Mouse (Mus musculus) limb, embryonic 10.5 days (tissue): ENCODE results near the gene Scamp5. TPM values are rescaled to one million over a fixed set of nuclear protein-coding genes. Genes with fewer than 3 reads are reported as not detected.

Experiments
- DNase-seq: peaks from one replicate; pipeline ENCODE4 v3.0.0-alpha.2; 2017; ENCODE audit warnings: low spot score
- H3K27ac ChIP-seq: fragments of 300-500 bp; sonication (generic); 2 replicates; pipeline ENCODE4 v1.5.1; 2016; ENCODE audit warnings: mild to moderate bottlenecking
- H3K27me3 ChIP-seq: fragments of 300-500 bp; sonication (generic); 2 replicates; pipeline ENCODE4 v1.6.1; 2016; ENCODE audit warnings: low read depth, mild to moderate bottlenecking; ENCODE audit not compliant: poor library complexity, severe bottlenecking
- H3K36me3 ChIP-seq: fragments of 300-500 bp; sonication (generic); 2 replicates; pipeline ENCODE4 v1.6.1; 2016; ENCODE audit warnings: mild to moderate bottlenecking, moderate library complexity
- H3K4me1 ChIP-seq: fragments of 300-500 bp; sonication (generic); 2 replicates; pipeline ENCODE4 v1.6.1; 2016
- H3K4me3 ChIP-seq: fragments of 300-500 bp; sonication (generic); 2 replicates; pipeline ENCODE4 v1.5.1; 2016; ENCODE audit warnings: mild to moderate bottlenecking, moderate library complexity
- H3K9me3 ChIP-seq: fragments of 300-500 bp; sonication (generic); replicated peaks from 2 replicates; pipeline ENCODE4 v1.6.1; 2016; ENCODE audit warnings: mild to moderate bottlenecking
- WGBS: fragments of 180-500 bp; shearing (Covaris S2); methylation state at CpG from one replicate; pipeline ENCODE4 v1.1.7; 2016; 5-methylcytosine and 5-hydroxymethylcytosine counted together
- polyA plus RNA-seq: library from polyadenylated mRNA; unstranded; fragments of >200 nt; fragmentation: Nextera tagmentation; extraction: Ambion mirVana; gene quantifications from 2 replicates; pipeline ENCODE4 v1.2.1, GENCODE M21; 2016

The Scamp5 gene
- 4.3 and 4.5 TPM in 2 replicates for polyA plus RNA-seq

DNA sequence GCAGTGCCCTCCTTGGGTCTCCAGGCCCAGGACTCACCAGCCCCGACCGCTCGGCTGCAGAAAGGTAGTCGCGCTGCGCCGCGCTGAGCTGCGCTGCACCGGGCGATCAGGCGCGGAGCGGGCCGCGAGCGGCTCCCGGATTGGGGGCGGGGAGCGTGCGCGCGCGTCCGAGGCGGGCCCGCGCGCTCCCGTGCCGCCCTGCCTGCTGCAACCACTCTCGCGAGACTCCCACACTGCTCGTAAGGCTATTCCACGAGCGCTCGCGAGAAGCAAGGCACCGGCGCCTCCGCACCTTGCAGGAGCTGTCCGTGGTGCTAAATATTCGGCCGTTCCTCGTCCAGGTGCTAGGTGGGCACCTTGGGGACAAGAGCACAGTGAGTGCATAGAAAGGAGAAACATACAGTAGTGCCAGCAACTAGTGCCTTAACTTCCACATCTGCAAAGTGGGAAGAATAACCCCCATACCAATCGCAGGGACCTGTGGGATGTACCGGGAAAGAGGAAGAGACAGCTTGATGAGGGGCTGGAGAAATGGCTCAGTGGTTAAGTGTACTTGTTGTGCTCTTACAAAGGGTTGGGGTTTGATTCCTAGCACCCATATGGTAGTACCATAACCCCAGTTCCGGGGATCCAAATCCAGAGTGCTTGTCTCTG, at the start of gene Scamp5:
Gene Scamp5, minus strand, starts transcription at position 165 of the 654 bp plus-strand sequence.
- no peaks in the 10 kb centered on the region for H3K9me3 ChIP-seq
- H3K27ac ChIP-seq, result peak within 1 kb of the TSS; percentile 61; the same call in 1 of the 2 replicates
- H3K27me3 ChIP-seq, result peaks cover 14% of the 10 kb centered on the region
- peaks cover 15% of the 10 kb centered on the region for H3K4me1 ChIP-seq
- no peaks in the 10 kb centered on the region for H3K36me3 ChIP-seq
- WGBS, result 2% methylated on average over 48 of the region's 48 CpGs
- peak within 1 kb of the TSS; percentile 72 for H3K4me3 ChIP-seq
- peak; percentile 93 for DNase-seq

DNA sequence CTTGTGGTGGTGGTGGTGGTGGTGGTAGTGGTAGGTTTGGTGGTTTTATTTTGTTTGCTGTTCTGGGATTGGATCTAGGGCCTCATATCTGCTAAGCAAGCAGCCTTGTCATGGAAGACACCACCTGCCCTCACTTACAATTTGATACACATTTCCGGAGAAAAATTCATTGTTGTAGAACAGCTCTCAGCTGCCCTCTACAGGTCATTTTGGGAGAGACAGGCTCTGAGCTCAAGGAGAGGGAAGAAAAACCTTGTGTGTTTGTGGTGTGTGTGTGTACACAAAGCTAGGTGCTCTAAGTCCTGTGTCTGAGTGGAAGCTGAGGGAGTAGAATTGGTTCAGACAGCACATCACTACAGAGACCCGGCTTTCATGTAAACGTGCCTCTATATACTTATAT, 49.3 kb upstream of the Scamp5 start:
- no peak overlapping the region for H3K27ac ChIP-seq

DNA sequence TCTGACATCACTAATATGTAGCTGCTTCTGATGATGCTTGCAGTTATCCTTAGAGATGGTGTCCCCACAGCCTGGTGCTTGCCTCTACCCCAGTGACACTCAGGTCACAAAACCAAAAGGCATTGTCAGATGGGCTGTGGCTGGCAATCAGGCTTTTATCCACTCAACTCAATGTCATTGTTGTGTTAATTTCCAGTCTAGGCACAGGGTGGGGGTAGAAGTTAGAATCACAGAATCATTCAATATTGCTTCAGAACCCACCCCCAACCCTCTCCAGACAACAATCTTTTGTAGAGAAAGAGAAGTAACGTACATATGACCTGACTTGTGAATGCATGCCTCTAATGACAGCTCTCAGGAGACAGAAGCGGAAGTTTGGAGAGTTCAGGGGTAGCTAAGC, 42.7 kb upstream of the Scamp5 start:
- H3K4me3 ChIP-seq, result no peak overlapping the region
- 0 out of 2 replicates have a peak, but pooled peaks cover 4% of the 10 kb centered on the region for H3K4me1 ChIP-seq
- no peaks in the 10 kb centered on the region for H3K9me3 ChIP-seq
- no peak overlapping the region for H3K27ac ChIP-seq
- DNase-seq, result no peak
- 82% methylated on average over 2 of the region's 2 CpGs for WGBS
- H3K36me3 ChIP-seq, result no peaks in the 10 kb centered on the region
- H3K27me3 ChIP-seq, result peaks cover 18% of the 10 kb centered on the region

More for the DNA sequence above, 49.3 kb upstream of the Scamp5 start:
- H3K4me3 ChIP-seq, result no peak overlapping the region
- no peaks in the 10 kb centered on the region for H3K27me3 ChIP-seq
- WGBS, result 14% methylated on average over 3 of the region's 3 CpGs
- H3K4me1 ChIP-seq, result peaks cover 7% of the 10 kb centered on the region
- no peaks in the 10 kb centered on the region for H3K36me3 ChIP-seq
- H3K9me3 ChIP-seq, result no peaks in the 10 kb centered on the region
- no peak for DNase-seq

DNA sequence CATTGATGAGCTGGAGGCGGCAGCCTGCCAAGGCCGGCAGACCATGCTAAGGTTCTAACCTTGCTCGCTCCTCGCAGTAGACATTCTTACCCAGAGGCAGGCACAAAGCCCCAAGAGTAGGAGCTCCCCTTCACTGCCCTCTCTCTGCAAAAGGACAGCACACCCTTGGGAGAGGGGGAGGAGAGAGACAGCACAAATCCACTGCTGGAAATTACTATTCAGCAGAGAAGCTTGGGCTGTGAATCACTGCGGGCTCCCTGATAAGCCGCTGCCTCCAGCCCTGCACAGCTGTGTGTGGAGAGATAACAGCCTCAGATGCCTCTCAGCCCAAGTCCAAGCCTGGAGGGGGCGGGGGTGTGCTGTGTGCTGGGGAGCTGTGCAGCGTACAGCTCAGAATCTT, 37.8 kb upstream of the Scamp5 start:
- no peak overlapping the region for H3K4me3 ChIP-seq
- DNase-seq, result peak; percentile 39
- no peak overlapping the region for H3K27ac ChIP-seq
- H3K4me1 ChIP-seq, result peaks cover 38% of the 10 kb centered on the region
- H3K36me3 ChIP-seq, result no peaks in the 10 kb centered on the region
- WGBS, result 10% methylated on average over 8 of the region's 8 CpGs
- H3K27me3 ChIP-seq, result peaks cover 67% of the 10 kb centered on the region
- no peaks in the 10 kb centered on the region for H3K9me3 ChIP-seq

DNA sequence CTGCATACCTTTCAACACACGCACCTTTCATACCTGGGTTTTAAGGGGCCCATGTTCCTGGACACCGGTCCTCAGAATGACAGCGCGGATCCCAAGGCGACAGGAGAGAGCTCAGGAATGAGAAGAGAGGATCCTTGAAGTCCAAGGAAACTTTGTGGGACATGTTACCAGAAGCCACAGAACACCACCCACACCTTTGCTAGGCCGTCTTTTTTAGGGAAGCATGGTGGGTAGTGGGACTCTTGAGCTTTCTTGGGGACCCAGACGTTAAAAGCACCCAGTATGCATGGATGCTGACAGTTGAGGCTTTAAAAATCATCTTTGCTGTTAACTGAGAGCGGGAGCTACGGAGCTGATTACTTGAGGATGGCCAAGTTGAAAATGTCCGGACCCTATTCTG, 37.0 kb upstream of the Scamp5 start:
- no peak overlapping the region for H3K27ac ChIP-seq

GRCm38 (mm10) chr9:57504381-57504700, 36.5 kb upstream of the Scamp5 start:
- H3K4me3 ChIP-seq, result peak overlapping the region; percentile 57
- no peaks in the 10 kb centered on the region for H3K9me3 ChIP-seq
- no peaks in the 10 kb centered on the region for H3K36me3 ChIP-seq
- peak; percentile 74 for DNase-seq
- peaks cover 80% of the 10 kb centered on the region for H3K27me3 ChIP-seq
- H3K27ac ChIP-seq, result 0 out of 2 replicates have a peak overlapping the region, but pooled peaks have one; percentile 10
- 1% methylated on average over 34 of the region's 34 CpGs for WGBS
- peaks cover 38% of the 10 kb centered on the region for H3K4me1 ChIP-seq

More for the DNA sequence above, 37.0 kb upstream of the Scamp5 start:
- peak; percentile 37 for DNase-seq
- H3K36me3 ChIP-seq, result no peaks in the 10 kb centered on the region
- WGBS, result 58% methylated on average over 10 of the region's 10 CpGs
- H3K9me3 ChIP-seq, result no peaks in the 10 kb centered on the region
- H3K4me1 ChIP-seq, result peaks cover 38% of the 10 kb centered on the region
- peak overlapping the region; percentile 57; the same call in 1 of the 2 replicates for H3K4me3 ChIP-seq
- H3K27me3 ChIP-seq, result peaks cover 75% of the 10 kb centered on the region

GRCm38 (mm10) chr9:57503622-57504380, 35.9 kb upstream of the Scamp5 start, which contains the start of gene Rpp25:
Rpp25 (plus strand) TSS chr9:57504026.
- H3K27ac ChIP-seq, result 0 out of 2 replicates have a peak within 1 kb of the TSS, but pooled peaks have one; percentile 10

DNA sequence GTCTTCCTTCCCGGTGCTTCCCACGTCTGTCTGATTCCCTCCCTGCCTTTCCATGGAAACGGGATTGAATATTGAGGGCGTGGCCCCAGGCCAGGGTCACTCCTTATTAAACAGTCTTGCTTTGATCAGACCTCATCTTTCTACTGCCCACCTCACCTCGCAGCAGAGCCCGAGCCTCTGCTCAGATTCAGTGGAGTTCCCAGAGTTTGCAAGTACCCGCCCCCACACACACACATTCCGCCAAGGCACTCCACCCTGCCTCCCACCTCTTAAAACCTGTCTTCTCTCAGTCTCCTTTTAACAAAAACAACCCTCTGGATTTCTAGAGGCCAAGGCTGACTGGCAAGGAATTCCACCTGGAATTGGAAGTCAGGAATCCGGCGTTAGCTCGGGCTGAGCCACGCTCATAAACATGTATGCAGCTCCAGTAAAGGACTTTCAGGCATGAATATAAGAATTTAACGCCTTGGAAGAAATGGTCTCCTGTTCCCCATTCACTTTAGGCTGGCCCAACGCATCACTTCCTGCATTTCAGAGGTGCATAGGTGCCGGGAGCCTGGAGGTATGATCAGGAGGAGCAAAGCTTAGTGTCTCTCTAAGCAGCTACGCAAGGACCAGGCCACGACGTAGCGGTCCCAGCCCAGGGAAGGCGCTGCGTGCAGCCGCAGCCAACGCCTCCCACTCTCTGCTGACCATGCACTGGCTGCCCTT, 35.2 kb upstream of the Scamp5 start:
- Histone ChIP-seq H3K4me3 (peak overlapping the region; percentile 57), H3K27me3 (peaks cover 93% of the 10 kb centered on the region), H3K9me3 (no peaks in the 10 kb centered on the region), H3K27ac (no peak overlapping the region), H3K4me1 (peaks cover 38% of the 10 kb centered on the region), H3K36me3 (no peaks in the 10 kb centered on the region)
- 3% methylated on average over 23 of the region's 23 CpGs for WGBS
- peak; percentile 61 for DNase-seq

More at GRCm38 (mm10) chr9:57503622-57504380, 35.9 kb upstream of the Scamp5 start, which contains the start of gene Rpp25:
- DNase-seq, result peak; percentile 70
- Histone ChIP-seq H3K4me3 (peak within 1 kb of the TSS; percentile 57), H3K36me3 (no peaks in the 10 kb centered on the region), H3K27me3 (peaks cover 86% of the 10 kb centered on the region), H3K9me3 (no peaks in the 10 kb centered on the region), H3K4me1 (peaks cover 38% of the 10 kb centered on the region)
- WGBS, result under 1% methylated on average over 46 of the region's 46 CpGs

GRCm38 (mm10) chr9:57501861-57502260, 34.0 kb upstream of the Scamp5 start:
- Histone ChIP-seq H3K9me3 (no peaks in the 10 kb centered on the region), H3K4me3 (peak overlapping the region; percentile 34), H3K36me3 (no peaks in the 10 kb centered on the region), H3K27me3 (peaks cover 88% of the 10 kb centered on the region), H3K27ac (no peak overlapping the region), H3K4me1 (peaks cover 38% of the 10 kb centered on the region)
- peak; percentile 49 for DNase-seq
- 1% methylated on average over 20 of the region's 20 CpGs for WGBS

- 9% methylated on average over 13 of the region's 13 CpGs for WGBS
- H3K9me3 ChIP-seq, result no peaks in the 10 kb centered on the region
Measured at GRCm38 (mm10) chr9:57501452-57501851, 33.6 kb upstream of the Scamp5 start.

GRCm38 (mm10) chr9:57498536-57498935, 30.7 kb upstream of the Scamp5 start:
- WGBS, result 66% methylated on average over 7 of the region's 7 CpGs
- no peaks in the 10 kb centered on the region for H3K9me3 ChIP-seq
- H3K27me3 ChIP-seq, result peaks cover 55% of the 10 kb centered on the region
- H3K36me3 ChIP-seq, result no peaks in the 10 kb centered on the region
- H3K4me1 ChIP-seq, result peaks cover 22% of the 10 kb centered on the region
- no peak overlapping the region for H3K27ac ChIP-seq
- no peak for DNase-seq
- H3K4me3 ChIP-seq, result no peak overlapping the region

More at GRCm38 (mm10) chr9:57501452-57501851, 33.6 kb upstream of the Scamp5 start:
- Histone ChIP-seq H3K4me3 (no peak overlapping the region), H3K36me3 (no peaks in the 10 kb centered on the region), H3K27ac (no peak overlapping the region), H3K4me1 (peaks cover 38% of the 10 kb centered on the region), H3K27me3 (peaks cover 84% of the 10 kb centered on the region)
- DNase-seq, result no peak

GRCm38 (mm10) chr9:57497236-57497635, 29.4 kb upstream of the Scamp5 start:
- Histone ChIP-seq H3K4me3 (no peak overlapping the region), H3K27ac (no peak overlapping the region), H3K36me3 (no peaks in the 10 kb centered on the region), H3K27me3 (peaks cover 42% of the 10 kb centered on the region), H3K4me1 (peaks cover 10% of the 10 kb centered on the region), H3K9me3 (no peaks in the 10 kb centered on the region)
- 86% methylated on average over 5 of the region's 5 CpGs for WGBS
- DNase-seq, result no peak
